Mouse (Mus musculus) natural killer cell, adult 2 months (primary cell): ENCODE measurements at regions not wholly inside any gene's neighbourhood (a gene's known extent, or its start where the extent isn't known, plus 50 kb on each side); places are given as distances from the start of the nearest gene placed in this dataset.

Experiments used
- DNase-seq, 2 experiments: peaks; one replicate each; pipeline ENCODE4 v3.0.0; 2022; ENCODE audit warnings: low spot score in 2 of 2

DNA sequence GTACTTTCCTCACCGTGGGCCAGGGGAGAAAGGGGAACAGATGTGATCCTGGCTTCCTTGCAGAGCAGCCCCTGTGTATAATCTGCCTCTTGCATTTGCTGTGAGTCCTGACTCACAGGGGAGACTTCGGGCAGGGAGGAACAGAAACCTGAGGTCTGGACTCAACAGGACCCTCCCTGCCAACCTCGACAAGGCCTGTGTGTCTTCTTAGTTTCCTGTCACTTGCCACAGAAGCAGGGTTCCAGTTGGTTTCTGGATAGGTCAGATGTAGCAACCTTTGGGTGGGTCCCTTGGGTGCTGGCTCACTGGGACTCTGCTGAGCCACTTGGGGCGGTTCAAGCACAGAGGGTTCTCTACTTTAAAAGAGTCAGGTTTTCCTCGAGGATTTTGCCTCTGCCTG, 292.3 kb upstream of the Id2 start:
- peak; percentile 20 to 30 for DNase-seq

DNA sequence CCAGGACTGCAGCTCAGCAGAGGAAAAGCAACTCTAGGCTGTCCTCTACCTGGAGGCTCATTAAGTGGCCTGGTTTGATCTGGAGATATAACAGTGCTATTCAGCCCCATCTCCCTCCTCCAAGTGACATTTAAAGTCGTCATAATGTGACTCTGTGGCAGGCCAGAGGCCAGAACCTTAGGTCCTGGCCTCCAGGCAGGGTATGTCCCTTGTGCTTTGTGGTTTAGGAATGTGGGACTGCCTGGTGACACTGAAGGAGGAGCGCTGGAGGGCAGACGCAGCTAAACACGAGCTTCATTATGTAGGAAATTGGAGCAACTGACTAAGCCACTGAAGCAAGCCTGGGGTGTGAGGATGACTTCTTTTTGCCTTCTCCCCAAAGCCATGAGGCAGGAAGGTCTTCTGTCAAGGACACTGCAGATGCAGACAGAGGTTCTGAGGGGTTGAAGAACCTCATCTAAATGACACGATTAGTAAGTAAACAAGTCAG, 290.9 kb upstream of the Id2 start:
- no peak for DNase-seq

DNA sequence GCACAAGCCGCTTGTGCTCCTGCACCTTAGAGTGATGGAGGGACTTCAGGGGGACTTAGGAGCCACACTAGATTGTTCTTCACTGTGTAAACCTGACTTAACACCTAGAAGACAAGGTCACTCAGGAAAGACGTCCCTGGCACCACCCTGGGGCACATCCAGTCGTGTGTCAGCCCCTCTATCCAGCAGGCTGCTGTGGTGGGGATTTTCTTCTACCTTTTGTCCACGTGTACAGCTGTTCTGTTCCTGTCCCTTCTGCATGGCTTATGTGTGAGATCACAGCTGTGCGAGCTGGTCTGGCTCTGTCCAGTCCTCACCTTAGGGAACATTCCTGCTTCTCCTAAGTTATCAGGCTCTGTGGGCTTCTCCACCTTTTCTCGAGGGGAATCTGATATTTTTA, 286.0 kb upstream of the Id2 start:
- no peak for DNase-seq

DNA sequence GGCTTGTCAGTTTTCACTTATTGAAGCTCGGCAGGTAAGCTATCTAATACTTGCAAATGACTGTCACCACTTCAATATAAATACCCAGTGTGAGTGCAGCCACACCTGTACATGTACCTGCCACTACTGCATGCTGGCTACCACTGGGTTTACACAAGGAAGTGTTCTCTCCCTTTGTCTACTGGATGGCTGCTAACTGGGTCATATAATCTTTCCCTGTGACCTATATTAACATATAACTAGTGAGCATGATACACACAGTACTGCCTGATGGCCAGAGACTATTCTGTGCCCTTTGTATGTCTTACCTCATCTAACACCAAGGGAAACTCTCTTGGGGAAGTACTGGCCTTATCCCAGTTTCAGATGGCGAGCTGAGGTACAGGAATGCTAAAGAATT, 285.5 kb upstream of the Id2 start:
- DNase-seq = no peak

DNA sequence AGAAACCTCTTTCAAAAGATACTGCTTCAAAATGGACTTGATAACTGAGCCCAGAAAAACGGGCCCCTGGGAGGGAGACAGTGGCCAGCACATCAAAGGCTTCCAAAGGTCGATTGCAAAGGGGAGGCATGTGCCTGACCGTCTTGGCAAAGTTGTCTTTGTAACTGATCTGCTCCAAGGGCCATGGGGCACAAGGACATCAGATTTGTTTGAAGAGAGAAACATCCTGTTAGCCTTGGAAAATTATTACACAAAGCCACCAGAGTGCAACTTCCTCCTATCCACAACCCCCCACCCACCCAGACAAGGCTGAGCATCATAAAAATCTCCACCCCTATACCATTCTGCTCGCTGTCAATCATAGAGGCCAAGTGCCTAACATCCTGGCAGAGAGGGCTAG, 284.7 kb upstream of the Id2 start:
- no peak for DNase-seq

DNA sequence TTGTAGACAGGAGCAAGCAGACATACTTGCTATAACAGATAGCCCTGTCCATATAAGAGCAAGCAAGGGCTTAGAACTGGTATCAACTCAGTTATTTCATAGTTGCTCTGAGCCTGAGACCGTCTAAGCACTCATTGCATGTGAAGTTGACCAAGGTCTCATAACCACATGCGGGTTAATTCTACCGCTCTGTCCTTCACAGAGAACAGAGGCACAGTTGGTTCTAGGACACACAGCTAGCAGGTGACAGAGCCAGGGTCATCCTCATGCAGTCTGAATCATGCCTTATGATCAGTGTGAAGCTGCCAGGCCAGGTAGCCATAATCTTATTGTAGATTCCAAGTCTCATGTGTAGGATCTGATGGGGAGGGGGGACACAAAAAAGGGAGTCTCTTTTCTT, 283.1 kb upstream of the Id2 start:
- DNase-seq = no peak

DNA sequence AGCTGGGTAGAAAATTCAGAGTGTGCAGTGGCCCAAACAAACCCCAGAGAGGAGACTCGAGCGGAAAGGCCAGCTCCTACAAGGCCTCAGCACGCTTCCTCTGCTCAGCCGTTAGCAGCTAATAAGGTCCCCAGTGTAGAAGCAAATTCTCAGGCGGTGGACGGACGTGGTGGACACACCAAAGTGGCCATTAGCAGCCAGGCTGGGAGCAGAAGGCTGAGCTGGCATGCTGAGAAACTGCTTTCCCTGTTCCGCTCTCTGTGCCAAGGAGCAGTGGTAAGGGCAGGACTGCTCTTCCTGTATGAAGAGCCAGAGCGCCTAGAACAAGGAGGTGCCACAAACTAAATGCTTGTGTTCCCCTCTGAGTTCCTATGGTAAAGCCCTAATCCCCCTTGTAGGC, 282.1 kb upstream of the Id2 start:
- DNase-seq = no peak

DNA sequence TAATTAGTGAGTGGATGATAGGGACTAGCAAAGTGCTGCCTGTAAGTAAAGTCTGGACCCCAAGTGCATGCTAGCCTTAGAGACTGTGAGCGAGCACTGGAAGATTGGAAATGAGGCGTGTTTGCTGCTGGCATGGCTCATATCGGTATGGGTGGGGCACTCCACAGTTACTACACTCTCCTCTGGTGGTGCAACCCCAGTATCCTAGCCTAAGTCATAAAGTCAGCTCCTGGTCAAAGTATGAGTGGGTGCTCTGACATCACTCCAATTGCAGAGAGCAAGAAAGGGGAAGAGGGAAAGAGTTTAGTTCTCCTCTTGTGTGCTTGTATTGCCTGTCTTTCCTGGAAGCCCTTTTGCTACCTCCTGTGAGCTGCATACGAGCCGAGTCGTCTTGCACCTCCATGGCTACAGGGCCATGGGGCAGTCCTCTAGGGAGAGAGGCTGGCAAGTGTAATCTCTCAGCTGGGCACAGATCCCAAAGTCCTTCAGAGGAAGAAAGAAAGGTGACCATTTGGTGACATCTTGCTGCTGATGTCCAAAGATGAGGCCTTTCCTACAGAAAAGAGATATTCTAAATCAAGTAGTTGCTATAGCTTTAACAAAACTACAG, 281.2 kb upstream of the Id2 start:
- DNase-seq = no peak

DNA sequence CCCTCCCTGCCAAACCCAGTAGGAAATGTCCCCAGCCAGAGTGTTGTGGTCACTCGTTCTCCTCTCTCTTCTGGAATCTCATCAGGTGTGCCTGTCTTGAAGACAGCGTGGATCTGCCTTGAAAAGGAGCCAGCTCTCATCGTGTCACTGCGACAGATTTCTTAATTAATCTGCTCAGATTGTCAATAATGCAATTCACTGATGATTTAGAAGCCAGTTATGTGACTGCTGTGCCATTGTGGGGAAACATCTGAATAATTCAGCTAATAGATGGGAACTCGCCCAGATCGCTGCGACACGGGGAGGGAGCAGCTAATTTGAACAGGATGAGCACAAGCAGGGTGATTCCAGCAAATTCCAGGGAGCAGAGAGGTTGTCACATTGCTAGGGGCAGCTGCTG, 279.5 kb upstream of the Id2 start:
- no peak for DNase-seq

DNA sequence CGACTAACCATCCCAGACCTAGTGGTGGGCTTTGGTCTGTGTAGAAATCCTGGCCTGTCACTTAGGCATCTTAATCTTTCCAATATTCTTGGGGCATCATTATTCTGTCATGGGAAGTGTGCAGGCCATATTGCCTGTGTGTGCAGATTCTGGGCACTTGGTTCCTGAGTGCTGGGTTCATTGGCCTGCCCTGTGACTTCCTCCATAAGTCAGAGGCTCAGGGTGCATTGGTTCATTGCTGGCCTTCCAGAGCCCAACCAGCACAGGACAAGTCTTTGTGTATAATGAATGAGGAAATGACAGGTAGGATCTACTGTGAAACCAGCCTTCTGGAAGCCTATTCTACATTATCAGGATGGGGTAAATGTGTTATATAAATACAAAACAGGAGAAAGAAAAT, 270.6 kb upstream of the Id2 start:
- no peak for DNase-seq

DNA sequence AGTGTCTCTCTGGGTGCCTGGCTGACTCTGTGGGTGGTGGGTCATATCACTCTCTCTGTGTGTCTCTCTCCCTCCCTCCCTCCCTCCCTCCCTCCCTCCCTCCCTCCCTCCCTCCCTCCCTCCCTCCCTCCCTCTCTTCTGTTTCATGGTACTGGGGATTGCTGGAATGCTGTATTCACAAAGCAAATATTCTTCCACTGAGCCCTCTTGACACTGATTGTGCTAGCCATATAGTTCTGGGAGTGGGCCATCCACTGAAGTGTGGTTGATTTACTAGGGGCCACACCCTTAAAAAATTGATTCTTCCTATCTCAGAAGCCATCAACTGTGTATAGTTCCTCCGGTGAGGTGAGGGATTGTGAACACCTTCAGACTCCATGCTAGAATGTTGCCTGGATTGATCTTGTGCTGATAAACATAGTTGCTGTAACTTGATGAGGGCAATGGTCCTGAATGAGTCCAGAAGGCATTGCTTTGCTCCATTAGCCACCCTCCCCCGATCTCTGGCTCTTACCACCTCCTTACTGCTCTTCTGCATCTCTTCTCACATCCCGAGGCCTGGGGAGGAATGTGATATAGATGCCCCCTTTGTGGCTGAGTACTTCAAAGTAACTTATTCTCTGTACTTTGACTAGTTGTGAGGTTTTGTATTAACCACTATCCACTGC, 268.8 kb upstream of the Id2 start:
- no peak for DNase-seq

DNA sequence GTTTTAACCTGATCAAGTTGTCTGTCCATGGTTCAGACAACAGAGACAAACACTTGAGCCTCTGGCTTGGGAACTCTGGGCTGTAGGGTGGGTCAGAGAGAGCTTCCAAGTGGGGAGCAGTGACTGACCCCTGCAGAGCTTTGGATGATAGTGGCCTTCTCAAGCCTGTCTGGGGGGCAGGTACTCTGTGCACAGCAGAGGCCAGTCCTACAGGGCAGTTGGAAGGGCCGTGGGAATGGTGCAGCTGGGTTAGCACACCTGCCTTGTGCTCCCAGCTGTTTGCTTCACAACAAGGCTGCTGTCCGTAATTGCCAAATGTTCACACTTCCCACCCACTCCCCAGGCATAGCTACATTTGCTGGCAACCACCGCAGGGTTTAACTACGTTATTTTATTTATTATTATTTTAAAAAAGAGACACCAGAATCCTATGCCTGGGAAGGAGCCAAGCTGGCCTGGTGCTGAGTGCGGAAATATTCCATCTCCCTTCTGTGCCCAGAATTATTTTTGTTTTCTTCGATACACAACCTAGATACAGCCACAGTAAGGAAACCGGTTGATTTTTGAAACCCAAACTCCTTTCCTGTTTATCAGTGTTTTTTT, 268.1 kb upstream of the Id2 start:
- DNase-seq = no peak

DNA sequence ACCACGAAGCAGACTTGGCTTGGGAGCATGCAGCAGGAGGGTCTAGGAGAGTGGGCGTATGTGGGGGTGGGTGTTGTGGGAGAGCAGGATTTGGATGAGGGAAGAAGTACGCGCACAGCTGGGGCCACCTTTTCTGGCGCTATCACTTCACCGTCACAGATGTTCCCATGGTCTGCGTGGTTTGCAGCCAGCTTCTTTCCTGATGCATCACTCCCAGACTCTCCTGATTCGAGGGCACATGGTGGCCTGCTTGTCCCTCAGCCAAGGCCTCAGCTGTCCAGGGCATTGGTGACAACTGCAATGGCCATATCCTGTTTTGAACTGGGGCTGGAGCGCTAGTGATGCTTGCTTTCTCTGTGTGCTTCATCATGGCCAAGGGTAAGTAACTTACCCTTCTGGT, 266.9 kb upstream of the Id2 start:
- no peak for DNase-seq

DNA sequence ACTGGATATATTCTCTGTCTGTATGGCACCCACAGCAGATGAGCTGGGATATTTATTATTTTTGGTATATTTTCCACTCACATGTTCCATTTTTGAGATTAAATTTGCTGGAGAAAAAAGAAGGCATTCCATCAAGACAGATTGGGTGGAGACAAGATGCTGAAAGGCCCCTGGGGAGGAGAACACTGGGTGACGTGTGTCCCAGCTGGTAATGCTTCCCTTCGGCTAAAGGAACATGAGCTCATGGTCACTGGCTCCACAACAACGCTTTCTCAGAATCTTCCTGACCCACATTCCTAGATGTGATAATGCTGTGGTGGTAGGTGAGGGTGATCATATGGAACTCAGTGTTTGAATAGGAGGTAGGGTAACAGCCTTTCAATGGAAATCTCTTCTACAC, 266.4 kb upstream of the Id2 start:
- no peak for DNase-seq

DNA sequence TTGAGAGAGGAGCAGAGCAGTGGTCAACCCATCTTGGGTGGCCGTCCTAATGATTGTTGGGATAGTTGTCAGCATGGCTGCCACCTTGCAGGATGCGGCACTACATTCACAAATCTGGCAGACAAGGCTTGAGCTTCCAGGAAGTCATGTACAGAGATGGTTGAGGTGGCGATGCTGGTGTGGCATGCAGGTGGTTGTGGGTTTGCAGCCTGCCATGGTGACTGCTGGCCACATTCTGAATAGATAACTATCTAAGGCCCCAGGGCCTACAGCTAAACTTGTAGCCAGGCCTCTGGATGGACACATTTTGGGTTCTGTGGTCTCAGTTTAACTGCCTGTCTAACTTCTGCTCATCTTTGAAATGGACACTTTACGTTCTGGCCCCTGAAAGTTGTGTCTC, 265.8 kb upstream of the Id2 start:
- peak; percentile 60 to 74 for DNase-seq

DNA sequence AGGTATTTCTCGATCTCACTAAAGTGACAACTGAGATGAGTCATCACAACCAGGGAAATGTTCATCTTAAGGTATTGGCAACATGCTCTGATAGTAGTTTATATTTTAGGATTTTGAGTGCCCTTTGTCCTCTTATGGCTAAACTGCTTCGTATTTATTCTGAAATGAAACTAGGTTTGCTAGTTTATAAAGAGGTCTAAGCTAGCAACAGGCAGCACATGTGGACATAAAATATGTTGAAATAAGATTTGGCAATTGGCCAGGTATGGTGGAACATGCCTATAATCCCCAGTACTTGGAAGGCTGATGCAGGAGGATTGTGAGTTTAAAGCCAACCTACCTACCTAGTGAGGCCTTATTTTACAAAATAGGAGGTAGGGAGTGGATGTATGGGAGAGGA, 263.8 kb upstream of the Id2 start:
- DNase-seq = no peak

DNA sequence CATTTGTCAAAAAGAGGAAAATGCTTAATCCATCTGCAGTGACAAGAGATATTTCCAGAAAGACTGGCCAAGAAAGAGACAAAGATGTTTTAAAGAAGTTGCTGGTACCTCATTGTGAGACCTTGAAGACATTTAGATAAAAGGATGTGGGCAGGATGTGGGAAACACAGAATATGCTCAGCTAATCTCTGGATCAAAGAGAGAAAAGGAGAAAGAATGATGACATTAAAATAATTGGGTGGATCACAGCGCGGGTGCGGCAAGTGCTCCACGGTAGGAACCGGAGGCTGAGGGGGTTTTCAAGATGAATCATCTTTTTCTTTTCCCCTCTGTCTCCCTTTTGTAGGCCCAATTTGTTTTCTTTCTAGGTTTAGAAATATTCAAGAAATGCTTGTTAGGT, 263.0 kb upstream of the Id2 start:
- DNase-seq = peak; percentile 59 to 77

DNA sequence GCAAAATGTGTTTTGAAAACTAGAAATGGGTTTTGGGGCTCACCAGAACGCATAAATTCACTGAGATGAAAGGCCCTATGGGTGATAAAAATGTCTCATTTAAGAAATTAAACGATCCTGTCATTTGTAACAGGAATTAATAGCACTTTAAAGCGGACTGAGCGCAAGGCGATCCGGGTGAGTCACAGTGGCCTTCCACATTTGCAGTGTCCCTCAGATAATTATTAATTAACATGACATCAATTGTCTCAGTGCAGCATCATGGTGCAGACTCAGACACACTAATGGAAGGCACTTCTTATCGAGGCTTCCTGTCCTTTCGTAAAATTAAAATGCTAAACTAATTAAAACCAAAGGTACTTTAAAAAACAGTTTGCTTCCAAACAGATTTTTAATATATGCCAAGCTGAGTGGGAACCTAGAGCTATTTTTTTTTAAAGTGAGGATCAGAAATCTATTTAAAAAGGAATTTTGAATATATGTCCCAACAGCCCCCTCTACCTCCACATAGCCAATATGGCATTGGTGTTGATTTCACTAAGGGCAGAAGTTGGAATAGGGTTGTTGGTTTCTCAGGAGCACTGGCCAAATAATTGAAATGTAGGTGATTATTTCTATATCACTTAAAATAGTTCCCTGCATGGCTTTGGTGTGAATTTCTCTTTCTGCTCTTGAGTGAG, 262.0 kb upstream of the Id2 start:
- no peak for DNase-seq

DNA sequence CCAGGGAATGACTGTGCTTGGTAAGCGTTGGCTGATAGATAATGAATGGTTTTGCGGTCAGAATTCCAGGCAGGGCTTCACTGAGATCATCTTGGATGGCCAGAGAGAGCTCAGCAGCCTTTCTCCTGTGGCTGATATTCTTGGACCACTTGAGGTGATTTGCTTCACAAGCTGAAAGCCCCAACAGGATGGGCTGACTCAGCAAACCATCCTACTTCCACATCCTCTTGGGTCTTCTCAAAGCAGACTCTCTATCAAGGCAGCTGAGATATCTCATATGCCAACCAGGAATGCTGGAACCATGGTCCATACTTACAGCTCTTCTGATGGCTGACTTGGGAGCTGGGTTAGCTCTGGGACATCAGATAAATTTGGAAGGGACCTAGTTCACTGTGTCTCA, 259.8 kb upstream of the Id2 start:
- no peak for DNase-seq

DNA sequence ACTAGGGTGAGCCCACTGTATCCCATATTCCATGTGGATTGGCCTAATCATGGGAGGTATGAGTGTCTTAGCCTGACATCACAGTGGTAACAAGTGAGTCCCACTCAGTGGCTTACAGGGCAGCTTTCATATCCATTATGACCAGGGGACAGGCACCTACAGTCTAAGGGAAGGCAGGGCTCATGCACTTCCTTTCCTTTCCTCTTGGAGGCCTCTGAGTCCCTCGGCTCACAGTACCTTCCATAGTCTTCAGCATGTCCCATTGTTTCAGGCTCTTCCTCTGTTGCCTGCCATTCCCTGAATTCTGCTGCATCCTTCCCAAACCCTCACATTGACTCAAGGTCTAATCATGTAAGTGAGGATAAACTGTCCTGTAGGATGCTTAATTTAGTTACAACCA, 258.3 kb upstream of the Id2 start:
- no peak for DNase-seq

DNA sequence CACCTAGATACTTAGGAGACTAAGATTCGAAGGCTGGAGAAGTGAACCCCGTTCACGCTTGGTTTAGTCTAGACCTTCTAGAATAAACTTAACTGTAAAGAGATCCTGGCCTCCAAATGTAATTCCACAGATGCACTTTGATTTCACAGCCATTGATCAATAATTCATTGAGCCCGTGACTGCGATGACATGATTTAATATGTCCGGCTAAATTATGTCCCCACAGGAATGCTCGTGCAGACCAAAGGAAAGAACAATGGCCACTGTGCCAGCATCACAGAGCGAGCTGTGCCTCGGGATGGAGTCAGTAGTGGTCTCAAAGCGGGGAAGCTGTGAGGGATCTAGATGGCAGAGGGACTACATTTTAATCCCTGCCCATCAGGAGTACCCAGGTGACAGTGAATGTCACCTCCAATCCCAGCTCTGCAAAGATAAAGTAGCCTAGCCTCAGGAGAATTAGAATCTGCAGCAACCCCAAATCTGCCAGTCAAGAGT, 256.5 kb upstream of the Id2 start:
- no peak for DNase-seq

DNA sequence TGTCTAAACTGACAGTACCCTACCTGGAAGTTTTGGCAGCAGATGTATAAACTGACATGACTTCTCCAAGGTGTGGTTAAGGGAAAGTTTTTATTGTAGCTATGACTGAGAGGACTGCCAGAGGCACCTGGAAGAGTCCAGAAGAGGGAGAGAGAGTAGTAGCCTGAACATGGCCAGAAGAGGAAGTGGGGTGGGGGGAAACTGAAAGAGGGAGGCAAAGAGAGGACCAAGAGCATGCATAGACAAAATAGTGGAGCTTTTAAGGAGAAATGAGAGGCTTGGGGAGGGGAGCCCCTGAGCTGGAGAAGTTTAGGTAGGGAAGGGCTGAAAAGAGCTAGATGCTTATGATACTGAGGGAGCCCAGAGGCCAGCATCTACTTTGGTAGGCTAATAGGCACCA, 255.2 kb upstream of the Id2 start:
- DNase-seq = no peak

DNA sequence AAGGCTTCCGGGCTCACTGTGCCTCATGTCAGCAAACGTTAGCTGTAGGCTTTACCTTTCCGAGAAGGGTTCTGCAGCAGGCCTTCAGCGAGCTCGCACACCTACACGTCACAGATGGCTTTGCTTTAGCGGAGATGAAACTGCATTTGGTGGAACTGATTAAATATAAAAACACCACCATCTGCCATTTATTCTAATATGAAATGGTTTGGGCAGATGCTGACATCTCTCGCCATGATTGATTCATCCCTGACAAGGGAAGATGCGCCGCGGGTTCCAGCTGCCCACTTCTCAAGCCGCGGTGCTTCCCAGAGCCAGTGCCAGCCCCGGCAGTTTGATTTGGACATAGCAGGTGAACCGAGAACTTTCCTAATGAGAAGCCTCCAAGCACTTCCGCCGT, 247.4 kb upstream of the Id2 start:
- no peak for DNase-seq
